Mouse (Mus musculus): ENCODE measurements around the gene Tmem230.

DNA sequence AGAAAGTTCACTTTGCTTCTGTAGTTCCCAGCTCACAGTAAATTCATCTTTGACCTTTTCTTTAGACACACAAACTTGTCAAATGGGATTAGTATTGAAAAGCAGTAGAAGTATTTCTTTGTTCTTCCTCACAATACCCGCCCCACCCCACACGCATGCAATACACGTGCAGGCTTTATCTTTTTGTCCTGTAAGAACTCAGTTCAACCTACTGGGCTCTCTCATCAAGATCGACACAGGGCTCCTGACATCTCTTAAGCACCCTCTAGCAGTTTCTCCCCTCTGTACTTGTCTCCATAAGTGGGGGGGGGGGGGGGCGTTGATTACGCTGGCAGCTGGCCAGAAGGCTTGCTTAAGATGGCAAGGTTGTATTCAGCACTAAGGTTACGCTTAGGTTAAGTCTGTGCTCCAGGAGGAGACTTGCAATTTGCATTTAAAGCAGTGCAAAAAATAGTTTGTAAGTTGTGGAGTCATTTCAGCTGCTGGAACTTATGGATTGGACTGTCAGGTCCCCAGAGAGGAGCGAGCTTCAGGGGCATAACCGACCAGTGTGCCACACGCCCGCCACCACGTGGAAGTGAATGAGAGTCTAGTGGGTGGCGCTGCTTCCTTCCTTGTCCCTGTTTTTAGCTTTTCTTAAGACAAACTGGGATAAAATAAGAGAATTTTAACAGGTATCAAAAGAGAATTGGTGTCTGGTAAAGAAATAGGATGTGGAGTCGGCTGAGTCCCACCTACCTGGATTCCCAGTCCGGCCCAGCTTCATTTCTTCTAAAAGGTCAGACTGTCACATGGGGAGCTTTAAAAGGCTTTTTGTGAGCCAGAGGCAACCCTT lies 35.8 kb upstream of the Tmem230 start:
- TF ChIP-seq CTCF (IDR thresholded peaks at IDR 0.05; ENCODE audit: borderline replicate concordance, insufficient read depth, low read length), result no peak
- no peak for TF ChIP-seq POLR2A (IDR thresholded peaks at IDR 0.05; ENCODE audit: low read depth, low read length)

All from embryonic fibroblast, embryonic 13.5 days (primary cell).